Mouse (Mus musculus) bone marrow, adult 2 months (tissue): ENCODE data around the gene Spag8.

ENCODE experiments used
- CTCF ChIP-seq: fragments of 200-500 bp; IDR thresholded peaks from 2 replicates; pipeline ENCODE4 v1.5.1; 2011; ENCODE audit warnings: low read length, control low read depth; ENCODE audit not compliant: control insufficient read depth, insufficient read depth
- POLR2A ChIP-seq: fragments of 200-500 bp; IDR thresholded peaks from 2 replicates; pipeline ENCODE4 v1.6.1; 2011; ENCODE audit warnings: low read depth, mild to moderate bottlenecking, control low read depth, low read length, borderline replicate concordance; ENCODE audit not compliant: control insufficient read depth

DNA sequence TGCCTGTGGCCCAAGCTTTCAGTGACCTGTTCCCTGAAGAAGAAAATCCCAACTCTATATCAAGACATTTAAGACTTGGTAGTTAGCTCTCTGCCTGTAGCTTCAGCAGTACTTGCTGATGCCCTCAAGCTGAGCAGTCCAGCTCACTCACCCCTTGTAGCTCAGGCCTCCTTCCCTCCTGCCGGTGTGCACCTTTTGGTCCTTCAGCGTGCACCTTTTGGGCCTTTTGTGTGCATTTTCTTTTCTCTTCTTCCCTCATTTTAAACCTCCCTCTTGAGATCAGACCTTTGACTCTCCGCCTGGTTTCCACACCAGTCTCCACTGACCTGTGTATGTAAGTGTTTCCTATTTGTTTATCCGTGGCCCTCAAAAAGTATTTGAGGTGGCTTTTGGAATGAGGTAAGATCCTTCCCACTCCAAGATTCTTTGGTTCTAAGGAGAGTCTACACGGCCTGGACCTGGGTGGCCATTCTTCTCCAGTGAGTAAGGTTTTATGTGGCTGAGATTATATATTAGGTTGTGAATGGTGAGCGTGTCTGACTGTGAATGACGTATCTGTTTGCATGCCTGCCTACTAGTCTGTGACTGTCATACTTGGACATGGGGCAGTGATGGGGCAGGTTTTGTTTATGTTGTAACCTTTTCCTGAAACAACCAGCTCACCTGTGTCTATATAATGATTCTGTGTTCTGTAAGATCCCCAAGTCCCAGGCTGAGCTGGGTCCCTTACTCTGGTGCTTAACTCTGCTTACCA lies 18.6 kb downstream of the Spag8 start:
- TF ChIP-seq POLR2A (no peak), CTCF (no peak)
